Mouse (Mus musculus) forebrain, embryonic 13.5 days (tissue): Measurements from ENCODE around the gene Krtcap2. TPM values are rescaled to one million over a fixed set of nuclear protein-coding genes. Genes with fewer than 3 reads are reported as not detected.

Experiments
- ATAC-seq: fragments of 200-750 bp; cut with Nextera tagmentation; 2 replicates; pipeline ENCODE4 v1.8.0; 2017
- H3K27ac ChIP-seq: fragments of 300-500 bp; sonication (generic); 2 replicates; pipeline ENCODE4 v1.5.1; 2015; ENCODE audit warnings: inconsistent platforms, mild to moderate bottlenecking, moderate library complexity
- H3K27me3 ChIP-seq: fragments of 300-500 bp; sonication (generic); 2 replicates; pipeline ENCODE4 v1.6.1; 2015; ENCODE audit warnings: mild to moderate bottlenecking, inconsistent platforms
- H3K36me3 ChIP-seq: fragments of 300-500 bp; sonication (generic); 2 replicates; pipeline ENCODE4 v1.6.1; 2015; ENCODE audit warnings: mild to moderate bottlenecking, inconsistent platforms; ENCODE audit not compliant: poor library complexity, severe bottlenecking
- H3K4me1 ChIP-seq: fragments of 300-500 bp; sonication (generic); 2 replicates; pipeline ENCODE4 v1.6.1; 2015; ENCODE audit warnings: inconsistent platforms
- H3K4me2 ChIP-seq: fragments of 300-500 bp; sonication (generic); 2 replicates; pipeline ENCODE4 v1.6.1; 2015; ENCODE audit warnings: inconsistent platforms, mild to moderate bottlenecking, moderate library complexity
- H3K4me3 ChIP-seq: fragments of 300-500 bp; sonication (generic); 2 replicates; pipeline ENCODE4 v1.5.1; 2015; ENCODE audit warnings: mild to moderate bottlenecking, inconsistent platforms
- H3K9ac ChIP-seq: fragments of 300-500 bp; sonication (generic); 2 replicates; pipeline ENCODE4 v1.6.1; 2015; ENCODE audit warnings: mild to moderate bottlenecking, inconsistent platforms
- H3K9me3 ChIP-seq: fragments of 300-500 bp; sonication (generic); replicated peaks from 2 replicates; pipeline ENCODE4 v1.6.1; 2016; ENCODE audit warnings: inconsistent platforms
- WGBS: fragments of 180-500 bp; shearing (Covaris S2); methylation state at CpG from one replicate; pipeline ENCODE4 v1.1.7; 2015; 5-methylcytosine and 5-hydroxymethylcytosine counted together
- polyA plus RNA-seq: library from polyadenylated mRNA; unstranded; fragments of >200 nt; fragmentation: Nextera tagmentation; extraction: Ambion mirVana; gene quantifications from 2 replicates; pipeline ENCODE4 v1.2.1, GENCODE M21; 2015

Gene Krtcap2
- 221 and 237 TPM in 2 replicates for polyA plus RNA-seq

DNA sequence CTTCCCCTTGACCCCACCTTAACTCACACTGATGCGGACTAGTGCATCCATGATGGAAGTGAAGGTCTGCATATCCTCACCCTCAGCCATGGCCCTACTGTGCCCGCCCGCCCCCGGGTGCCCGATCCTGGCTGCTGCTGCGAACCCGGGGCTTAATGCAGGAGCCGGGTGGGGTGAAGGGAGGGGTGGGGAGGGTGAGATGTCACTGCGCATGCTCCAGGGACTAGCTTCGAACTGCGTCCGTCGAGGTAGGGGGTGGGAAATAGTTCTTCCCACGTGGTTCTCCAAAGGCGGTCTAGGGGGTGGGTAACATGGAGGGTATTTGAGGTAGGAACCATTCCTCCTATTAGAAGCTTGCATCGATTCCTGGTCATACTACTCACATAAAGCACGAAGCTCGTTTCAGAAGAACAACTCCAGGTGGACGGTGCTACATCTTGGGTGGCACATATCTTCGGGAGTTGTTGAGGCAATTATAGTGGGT lies at the start of gene Krtcap2:
TSS of gene Krtcap2 (plus strand) at position 279 of the 484 bp plus-strand sequence.
- H3K4me1 ChIP-seq = peaks cover 53% of the 10 kb centered on the region
- 3% methylated on average over 20 of the region's 20 CpGs for WGBS
- H3K27ac ChIP-seq = peak within 1 kb of the TSS; percentile 94
- ATAC-seq = peak; percentile 65
- H3K9ac ChIP-seq = peak within 1 kb of the TSS; percentile 86
- peaks cover 39% of the 10 kb centered on the region for H3K36me3 ChIP-seq
- H3K9me3 ChIP-seq = no peaks in the 10 kb centered on the region
- peak within 1 kb of the TSS; percentile 97 for H3K4me2 ChIP-seq
- H3K4me3 ChIP-seq = peak within 1 kb of the TSS; percentile 74
- no peaks in the 10 kb centered on the region for H3K27me3 ChIP-seq

DNA sequence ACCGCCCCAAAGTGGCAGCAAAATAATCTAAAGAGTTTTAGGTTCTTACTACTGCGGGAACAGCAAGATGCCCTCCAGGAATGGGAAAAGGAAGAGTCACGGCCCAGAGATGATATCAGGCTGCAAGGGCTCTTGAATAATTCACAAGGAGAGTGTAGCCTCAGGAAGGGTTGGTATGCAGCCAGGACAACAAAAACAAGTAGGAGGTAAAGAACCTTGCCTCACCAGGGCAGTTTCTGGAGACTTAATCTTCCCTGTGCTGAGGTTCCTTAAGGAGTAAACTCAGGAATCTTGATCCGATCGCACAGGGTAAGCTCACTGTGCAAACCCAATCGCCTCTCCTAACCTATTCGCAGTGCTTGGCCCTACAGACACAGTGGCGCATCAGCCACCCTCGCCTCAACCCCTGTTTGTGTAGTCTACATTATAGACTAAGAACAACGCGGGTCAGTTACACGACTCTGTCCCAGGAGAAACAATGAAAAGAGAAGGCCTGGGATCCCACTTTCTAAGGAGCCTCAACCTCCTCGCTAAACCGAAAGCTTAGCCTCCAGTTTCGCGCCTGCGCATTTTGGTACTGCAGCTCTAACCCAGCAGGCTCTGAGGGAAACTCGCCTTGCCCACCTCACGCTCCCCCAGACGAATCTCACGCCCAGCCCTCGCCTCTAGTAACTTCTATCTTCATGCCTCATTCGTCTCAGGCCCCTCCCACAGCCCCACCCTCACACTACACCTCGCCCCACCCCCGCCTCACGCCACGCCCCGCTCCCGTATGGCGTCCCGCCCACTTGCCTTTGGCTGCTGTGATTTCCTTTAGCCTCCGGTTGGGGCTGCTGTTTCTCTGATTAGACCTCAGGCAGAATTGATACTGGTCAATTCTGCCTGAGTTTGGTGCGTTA lies 49.5 kb upstream of the Krtcap2 start:
- peaks cover 11% of the 10 kb centered on the region for H3K4me1 ChIP-seq
- H3K4me2 ChIP-seq = peak overlapping the region; percentile 58
- H3K27ac ChIP-seq = peak overlapping the region; percentile 64
- peak overlapping the region; percentile 32 for H3K4me3 ChIP-seq
- 7% methylated on average over 33 of the region's 33 CpGs for WGBS
- no peaks in the 10 kb centered on the region for H3K9me3 ChIP-seq
- peak; percentile 97 for ATAC-seq
- no peaks in the 10 kb centered on the region for H3K27me3 ChIP-seq
- H3K9ac ChIP-seq = peak overlapping the region; percentile 53
- H3K36me3 ChIP-seq = no peaks in the 10 kb centered on the region

DNA sequence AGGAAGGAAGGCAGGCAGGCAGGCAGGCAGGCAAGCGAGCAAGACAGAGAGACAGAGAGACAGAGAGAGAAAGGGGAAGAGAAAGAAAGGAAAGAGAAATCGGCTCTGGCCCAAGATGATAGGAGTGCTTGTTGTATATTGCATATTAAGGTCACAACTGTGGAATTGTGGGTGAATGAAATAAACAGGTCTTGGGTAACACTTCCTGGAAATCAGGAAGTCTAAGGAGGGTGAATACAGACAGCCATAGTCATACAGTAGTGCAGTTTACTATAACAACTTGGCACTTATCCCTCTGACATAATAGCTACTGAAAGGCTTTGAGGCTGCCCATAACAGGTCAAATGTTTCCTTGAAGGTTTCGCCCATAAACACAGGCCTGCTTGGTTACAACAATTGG lies 45.9 kb upstream of the Krtcap2 start:
- ATAC-seq = no peak
- H3K27ac ChIP-seq = no peak overlapping the region
- no peak overlapping the region for H3K4me3 ChIP-seq
- no peak overlapping the region for H3K9ac ChIP-seq
- no peaks in the 10 kb centered on the region for H3K27me3 ChIP-seq
- no peaks in the 10 kb centered on the region for H3K9me3 ChIP-seq
- peaks cover 16% of the 10 kb centered on the region for H3K4me1 ChIP-seq
- 81% methylated on average over 3 of the region's 3 CpGs for WGBS
- no peak overlapping the region for H3K4me2 ChIP-seq
- H3K36me3 ChIP-seq = peaks cover 9% of the 10 kb centered on the region

GRCm38 (mm10) chr3:89202253-89203141 lies 43.3 kb upstream of the Krtcap2 start, which contains the start of gene Gba:
TSS of gene Gba (plus strand) at chr3:89202928.
- H3K27ac ChIP-seq = no peak within 1 kb of the TSS
- WGBS = 27% methylated on average over 13 of the region's 13 CpGs

DNA sequence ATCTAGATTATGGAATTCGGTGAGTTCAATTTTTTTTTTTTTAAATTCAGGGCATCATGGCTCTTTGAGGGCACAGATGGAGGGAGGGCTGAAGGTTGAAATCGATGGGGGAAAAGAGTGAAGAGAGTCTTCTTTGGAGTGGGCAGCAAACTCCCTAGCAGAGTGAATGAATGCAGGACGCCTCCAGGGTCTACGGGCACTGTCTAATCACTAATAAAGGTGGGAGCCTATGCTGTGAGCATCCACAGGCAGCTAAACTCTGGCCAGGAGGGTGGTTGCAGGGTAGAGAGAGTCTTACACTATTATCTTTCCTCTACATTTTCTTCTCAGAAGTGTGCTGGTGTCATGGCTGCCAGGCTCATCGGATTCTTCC lies 42.6 kb upstream of the Krtcap2 start:
- ATAC-seq = peak; percentile 33
- peak overlapping the region; percentile 63 for H3K4me2 ChIP-seq
- no peak overlapping the region for H3K27ac ChIP-seq
- H3K4me3 ChIP-seq = peak overlapping the region; percentile 60
- peaks cover 5% of the 10 kb centered on the region for H3K4me1 ChIP-seq
- peaks cover 39% of the 10 kb centered on the region for H3K36me3 ChIP-seq
- no peaks in the 10 kb centered on the region for H3K9me3 ChIP-seq
- H3K27me3 ChIP-seq = no peaks in the 10 kb centered on the region
- WGBS = 44% methylated on average over 5 of the region's 5 CpGs
- H3K9ac ChIP-seq = peak overlapping the region; percentile 71

More at GRCm38 (mm10) chr3:89202253-89203141, 43.3 kb upstream of the Krtcap2 start, which contains the start of gene Gba:
- Histone ChIP-seq H3K36me3 (peaks cover 33% of the 10 kb centered on the region), H3K9me3 (no peaks in the 10 kb centered on the region), H3K27me3 (no peaks in the 10 kb centered on the region), H3K9ac (peak within 1 kb of the TSS; percentile 71), H3K4me3 (peak within 1 kb of the TSS; percentile 60), H3K4me1 (peaks cover 5% of the 10 kb centered on the region), H3K4me2 (peak within 1 kb of the TSS; percentile 63)
- ATAC-seq = peak; percentile 90

GRCm38 (mm10) chr3:89206079-89206478 lies 39.7 kb upstream of the Krtcap2 start:
- peaks cover 5% of the 10 kb centered on the region for H3K4me1 ChIP-seq
- H3K9ac ChIP-seq = no peak overlapping the region
- WGBS = 95% methylated on average over 7 of the region's 7 CpGs
- no peaks in the 10 kb centered on the region for H3K9me3 ChIP-seq
- no peak for ATAC-seq
- no peak overlapping the region for H3K27ac ChIP-seq
- no peaks in the 10 kb centered on the region for H3K27me3 ChIP-seq
- H3K36me3 ChIP-seq = peaks cover 69% of the 10 kb centered on the region
- H3K4me3 ChIP-seq = no peak overlapping the region
- H3K4me2 ChIP-seq = no peak overlapping the region

DNA sequence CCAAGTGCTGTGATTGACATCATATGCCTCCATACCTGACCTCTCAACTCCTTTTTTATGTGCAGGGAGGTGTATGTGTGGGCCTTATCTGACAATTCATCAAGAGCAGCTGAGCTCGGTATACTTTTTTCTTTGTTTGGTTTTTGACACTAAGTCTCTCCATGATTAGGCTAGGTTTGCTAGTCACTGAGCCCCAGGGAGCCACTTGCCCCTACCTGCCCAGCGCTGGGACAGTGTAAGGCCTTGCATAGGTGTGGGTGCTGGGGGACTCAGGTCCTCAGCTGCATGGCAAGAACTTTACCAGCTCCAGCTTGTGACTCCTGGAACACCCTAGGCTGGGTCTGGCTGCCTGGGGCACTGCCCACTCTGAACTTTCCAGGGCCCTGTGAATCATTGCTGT lies 39.1 kb upstream of the Krtcap2 start:
- Histone ChIP-seq H3K4me1 (peaks cover 5% of the 10 kb centered on the region), H3K9ac (no peak overlapping the region), H3K27me3 (no peaks in the 10 kb centered on the region), H3K36me3 (peaks cover 70% of the 10 kb centered on the region), H3K9me3 (no peaks in the 10 kb centered on the region), H3K4me3 (no peak overlapping the region), H3K4me2 (no peak overlapping the region), H3K27ac (no peak overlapping the region)
- ATAC-seq = no peak
- 98% methylated on average over 2 of the region's 2 CpGs for WGBS

GRCm38 (mm10) chr3:89208075-89208657 lies 37.6 kb upstream of the Krtcap2 start:
- WGBS = 91% methylated on average over 13 of the region's 13 CpGs
- Histone ChIP-seq H3K9me3 (no peaks in the 10 kb centered on the region), H3K9ac (no peak overlapping the region), H3K27ac (no peak overlapping the region), H3K4me1 (peaks cover 12% of the 10 kb centered on the region), H3K27me3 (no peaks in the 10 kb centered on the region), H3K4me3 (no peak overlapping the region), H3K36me3 (peaks cover 70% of the 10 kb centered on the region), H3K4me2 (no peak overlapping the region)
- ATAC-seq = no peak

GRCm38 (mm10) chr3:89208736-89209135 lies 37.0 kb upstream of the Krtcap2 start:
- Histone ChIP-seq H3K4me1 (peaks cover 10% of the 10 kb centered on the region), H3K27me3 (no peaks in the 10 kb centered on the region), H3K4me3 (no peak overlapping the region), H3K36me3 (peaks cover 70% of the 10 kb centered on the region), H3K27ac (no peak overlapping the region), H3K9ac (no peak overlapping the region), H3K4me2 (no peak overlapping the region), H3K9me3 (no peaks in the 10 kb centered on the region)
- ATAC-seq = no peak
- 85% methylated on average over 6 of the region's 6 CpGs for WGBS

DNA sequence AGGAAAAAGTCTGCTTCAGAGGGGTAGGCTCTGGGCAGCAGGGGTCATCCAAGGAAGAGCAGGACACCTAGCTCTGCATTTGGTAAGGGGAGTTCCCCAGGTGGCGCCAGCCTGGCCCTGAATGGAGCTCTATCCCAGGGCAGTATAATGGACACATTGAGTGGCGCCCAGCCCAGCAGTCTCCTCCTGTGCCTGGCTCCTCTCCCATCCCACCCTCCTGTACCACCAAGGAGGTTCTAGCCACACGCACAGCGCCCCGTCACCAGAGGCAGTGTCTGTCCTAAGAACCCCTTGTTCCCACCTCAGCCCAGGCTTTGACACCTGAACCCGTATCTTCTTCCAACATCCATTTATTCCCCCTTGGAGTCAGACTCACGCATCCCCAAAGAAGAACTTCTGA lies 36.0 kb upstream of the Krtcap2 start:
- H3K4me2 ChIP-seq = no peak overlapping the region
- no peak overlapping the region for H3K4me3 ChIP-seq
- H3K36me3 ChIP-seq = peaks cover 62% of the 10 kb centered on the region
- H3K4me1 ChIP-seq = peaks cover 13% of the 10 kb centered on the region
- no peak overlapping the region for H3K27ac ChIP-seq
- 93% methylated on average over 7 of the region's 7 CpGs for WGBS
- no peaks in the 10 kb centered on the region for H3K27me3 ChIP-seq
- ATAC-seq = no peak
- H3K9ac ChIP-seq = no peak overlapping the region
- no peaks in the 10 kb centered on the region for H3K9me3 ChIP-seq

DNA sequence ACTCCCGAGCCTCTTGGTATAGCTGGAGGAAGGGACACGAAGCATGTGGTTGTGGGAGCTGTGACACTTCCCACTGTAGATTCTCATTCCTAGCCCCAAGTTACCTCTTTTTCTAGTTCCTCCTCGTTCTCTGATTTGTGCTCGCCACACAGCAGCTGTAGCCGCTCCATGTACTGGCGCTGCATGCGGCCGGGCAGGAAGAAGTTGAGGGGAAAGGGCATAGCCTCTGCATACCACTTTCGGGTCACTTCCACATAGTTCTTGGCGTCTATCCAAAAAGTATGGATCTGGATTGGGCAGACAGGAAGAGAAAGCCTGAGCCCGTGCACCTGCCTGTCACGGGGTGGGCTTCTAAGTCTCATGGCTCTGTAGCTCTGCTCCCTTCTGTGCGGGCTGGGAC lies 35.6 kb upstream of the Krtcap2 start:
- Histone ChIP-seq H3K4me1 (peaks cover 18% of the 10 kb centered on the region), H3K4me3 (no peak overlapping the region), H3K27me3 (no peaks in the 10 kb centered on the region), H3K4me2 (no peak overlapping the region), H3K9ac (no peak overlapping the region), H3K27ac (no peak overlapping the region), H3K36me3 (peaks cover 57% of the 10 kb centered on the region), H3K9me3 (no peaks in the 10 kb centered on the region)
- 92% methylated on average over 13 of the region's 13 CpGs for WGBS
- ATAC-seq = no peak
